Mouse (Mus musculus) heart, postnatal 0 days (tissue): ENCODE results near the gene Rbm17.

Source experiments
- CTCF ChIP-seq: IDR thresholded peaks from 2 replicates; pipeline ENCODE4 v1.5.1; 2016; ENCODE audit warnings: antibody characterized with exemption, control low read depth, low read depth
- EP300 ChIP-seq: IDR thresholded peaks from 2 replicates; pipeline ENCODE4 v1.6.1; 2016; ENCODE audit warnings: antibody characterized with exemption, low read depth

- no peak for TF ChIP-seq EP300
- TF ChIP-seq CTCF, result no peak
These were observed 48.6 kb downstream of the Rbm17 start for GRCm38 (mm10) chr2:11555316-11555715.
